Mouse (Mus musculus) neural tube, embryonic 11.5 days (tissue): ENCODE data around the gene Fmnl2. TPM values are rescaled to one million over a fixed set of nuclear protein-coding genes. Genes with fewer than 3 reads are reported as not detected.

ENCODE experiments used
- ATAC-seq: fragments of 200-750 bp; cut with Nextera tagmentation; 2 replicates; pipeline ENCODE4 v1.8.0; 2017; ENCODE audit warnings: moderate number of reproducible peaks, mild to moderate bottlenecking, moderate TSS enrichment, moderate library complexity; ENCODE audit not compliant: insufficient read depth, low FRiP score, low TSS enrichment
- DNase-seq: peaks from one replicate; pipeline ENCODE4 v3.0.0-alpha.2; 2015; ENCODE audit warnings: low spot score
- H3K27ac ChIP-seq: fragments of 300-500 bp; sonication (generic); 2 replicates; pipeline ENCODE4 v1.5.1; 2014; ENCODE audit warnings: low read depth, mild to moderate bottlenecking, low read length
- H3K27me3 ChIP-seq: fragments of 300-500 bp; sonication (generic); 2 replicates; pipeline ENCODE4 v1.6.1; 2014; ENCODE audit warnings: mild to moderate bottlenecking, low read length, mixed read lengths; ENCODE audit not compliant: control insufficient read depth, insufficient read depth
- H3K36me3 ChIP-seq: fragments of 300-500 bp; sonication (generic); 2 replicates; pipeline ENCODE4 v1.6.1; 2014; ENCODE audit warnings: mild to moderate bottlenecking, low read length, moderate library complexity, mixed read lengths; ENCODE audit not compliant: control insufficient read depth, insufficient read depth
- H3K4me1 ChIP-seq: fragments of 300-500 bp; sonication (generic); 2 replicates; pipeline ENCODE4 v1.6.1; 2014; ENCODE audit warnings: low read length, mixed read lengths; ENCODE audit not compliant: control insufficient read depth, insufficient read depth
- H3K4me2 ChIP-seq: fragments of 300-500 bp; sonication (generic); 2 replicates; pipeline ENCODE4 v1.6.1; 2014; ENCODE audit warnings: low read depth, mild to moderate bottlenecking, moderate library complexity
- H3K4me3 ChIP-seq: fragments of 300-500 bp; sonication (generic); 2 replicates; pipeline ENCODE4 v1.5.1; 2014; ENCODE audit warnings: low read depth, low read length
- H3K9ac ChIP-seq: fragments of 300-500 bp; sonication (generic); 2 replicates; pipeline ENCODE4 v1.6.1; 2014; ENCODE audit warnings: mild to moderate bottlenecking, low read length
- H3K9me3 ChIP-seq: fragments of 300-500 bp; sonication (generic); 2 replicates; pipeline ENCODE4 v1.6.1; 2016; ENCODE audit warnings: low read length; ENCODE audit not compliant: control insufficient read depth
- WGBS: fragments of 180-500 bp; shearing (Covaris S2); extraction: QIAGEN DNeasy Blood & Tissue Kit; methylation state at CpG from one replicate; pipeline ENCODE4 v1.1.7; 2014; 5-methylcytosine and 5-hydroxymethylcytosine counted together
- polyA plus RNA-seq: library from polyadenylated mRNA; unstranded; fragments of >200 nt; fragmentation: Nextera tagmentation; extraction: Ambion mirVana; gene quantifications from 2 replicates; pipeline ENCODE4 v1.2.1, GENCODE M21; 2014

The Fmnl2 gene
- polyA plus RNA-seq, 1 experiment from 2014 or later: 7.8 TPM

GRCm38 (mm10) chr2:52974776-52975175 lies 117.1 kb downstream of the Fmnl2 start:
- no peak overlapping the region for H3K4me3 ChIP-seq
- no peak for ATAC-seq
- H3K36me3 ChIP-seq: no peaks in the 10 kb centered on the region
- no peak for DNase-seq
- H3K27me3 ChIP-seq: no peaks in the 10 kb centered on the region
- H3K9me3 ChIP-seq: no peaks in the 10 kb centered on the region
- H3K4me2 ChIP-seq: no peak overlapping the region
- no peak overlapping the region for H3K9ac ChIP-seq
- no peak overlapping the region for H3K27ac ChIP-seq
- H3K4me1 ChIP-seq: no peaks in the 10 kb centered on the region
- 88% methylated on average over 1 of the region's 1 CpGs for WGBS

DNA sequence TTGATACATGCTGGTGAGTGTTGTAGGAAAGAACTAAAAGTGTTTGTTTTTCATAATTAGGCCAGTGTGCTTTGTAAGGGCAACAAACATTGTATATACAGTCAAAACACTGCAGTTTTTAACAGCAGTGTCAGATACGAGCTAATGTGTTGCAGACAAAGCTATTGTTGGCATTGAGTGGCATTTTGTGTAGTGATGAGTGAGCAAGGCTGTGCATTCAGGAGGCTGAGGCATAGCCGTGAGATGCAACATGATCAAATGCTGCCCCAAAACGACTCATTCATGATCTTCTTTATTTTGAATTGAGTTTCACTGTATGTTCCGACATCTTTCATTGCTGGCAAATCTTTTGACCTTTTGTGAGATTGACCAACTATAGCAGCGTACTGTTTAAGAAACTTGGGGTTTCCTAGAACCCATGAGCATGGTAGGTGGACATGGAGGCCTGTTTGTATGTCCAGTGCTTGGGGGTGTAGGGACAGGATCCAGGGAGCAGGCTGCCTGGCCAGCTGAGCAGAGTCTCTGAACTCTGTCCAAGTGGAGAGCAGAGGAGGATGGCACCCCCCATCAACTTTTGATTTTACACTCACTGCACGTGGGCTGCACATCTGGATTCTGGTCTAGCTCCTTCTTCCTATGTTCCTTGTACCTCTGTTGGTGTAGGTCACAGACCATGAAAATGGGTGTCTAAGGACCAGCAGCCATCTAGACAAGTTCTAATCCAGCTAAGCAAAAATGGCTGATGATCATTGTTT lies 120.4 kb downstream of the Fmnl2 start:
- WGBS: 85% methylated on average over 6 of the region's 6 CpGs
- no peak for ATAC-seq

GRCm38 (mm10) chr2:52978796-52979195 lies 121.1 kb downstream of the Fmnl2 start:
- Histone ChIP-seq H3K36me3 (no peaks in the 10 kb centered on the region), H3K9ac (no peak overlapping the region), H3K4me1 (no peaks in the 10 kb centered on the region), H3K9me3 (no peaks in the 10 kb centered on the region), H3K4me2 (no peak overlapping the region), H3K27me3 (no peaks in the 10 kb centered on the region), H3K27ac (no peak overlapping the region), H3K4me3 (no peak overlapping the region)
- DNase-seq (no peak), ATAC-seq (no peak)
- 82% methylated on average over 2 of the region's 2 CpGs for WGBS

More for the DNA sequence above, 120.4 kb downstream of the Fmnl2 start:
- Histone ChIP-seq H3K4me1 (no peaks in the 10 kb centered on the region), H3K27ac (no peak overlapping the region), H3K9ac (no peak overlapping the region), H3K36me3 (no peaks in the 10 kb centered on the region), H3K9me3 (no peaks in the 10 kb centered on the region), H3K4me3 (no peak overlapping the region), H3K4me2 (no peak overlapping the region), H3K27me3 (no peaks in the 10 kb centered on the region)
- no peak for DNase-seq

DNA sequence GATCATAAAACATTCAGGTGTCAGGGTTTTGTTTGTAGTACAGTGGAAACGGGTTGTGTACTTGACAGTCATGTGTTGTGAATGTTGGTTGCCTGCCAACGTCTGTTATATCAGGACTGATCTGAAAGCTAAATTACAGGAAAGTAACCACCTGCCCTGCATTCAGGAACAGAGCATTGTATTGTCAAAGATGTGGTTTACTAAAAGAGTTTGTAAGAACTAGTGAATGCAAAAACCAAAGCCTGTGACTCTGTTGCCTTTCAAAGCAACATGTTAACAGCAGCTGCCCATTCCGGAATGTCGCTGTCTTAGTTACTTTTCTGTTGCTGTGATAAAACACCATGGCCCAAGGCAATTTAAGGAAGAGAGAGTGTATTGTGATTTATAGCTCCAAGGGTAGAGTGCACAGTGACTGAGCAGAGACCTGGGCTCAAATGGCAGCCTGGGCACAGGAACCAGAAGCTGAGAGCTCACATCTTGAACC lies 121.7 kb downstream of the Fmnl2 start:
- WGBS: 20% methylated on average over 4 of the region's 4 CpGs
- ATAC-seq: 0 out of 2 replicates have a peak, but pooled peaks have one; percentile 27
- H3K4me3 ChIP-seq: no peak overlapping the region
- H3K27me3 ChIP-seq: no peaks in the 10 kb centered on the region
- H3K4me2 ChIP-seq: no peak overlapping the region
- H3K9ac ChIP-seq: no peak overlapping the region
- H3K4me1 ChIP-seq: no peaks in the 10 kb centered on the region
- DNase-seq: no peak
- H3K9me3 ChIP-seq: no peaks in the 10 kb centered on the region
- no peak overlapping the region for H3K27ac ChIP-seq
- no peaks in the 10 kb centered on the region for H3K36me3 ChIP-seq

GRCm38 (mm10) chr2:52981126-52981525 lies 123.5 kb downstream of the Fmnl2 start:
- no peaks in the 10 kb centered on the region for H3K36me3 ChIP-seq
- H3K9ac ChIP-seq: no peak overlapping the region
- no peak overlapping the region for H3K4me3 ChIP-seq
- H3K27me3 ChIP-seq: no peaks in the 10 kb centered on the region
- H3K27ac ChIP-seq: no peak overlapping the region
- DNase-seq: no peak
- no peak for ATAC-seq
- no peak overlapping the region for H3K4me2 ChIP-seq
- H3K9me3 ChIP-seq: no peaks in the 10 kb centered on the region
- 92% methylated on average over 7 of the region's 7 CpGs for WGBS
- H3K4me1 ChIP-seq: no peaks in the 10 kb centered on the region; the same call in 1 of the 2 replicates

DNA sequence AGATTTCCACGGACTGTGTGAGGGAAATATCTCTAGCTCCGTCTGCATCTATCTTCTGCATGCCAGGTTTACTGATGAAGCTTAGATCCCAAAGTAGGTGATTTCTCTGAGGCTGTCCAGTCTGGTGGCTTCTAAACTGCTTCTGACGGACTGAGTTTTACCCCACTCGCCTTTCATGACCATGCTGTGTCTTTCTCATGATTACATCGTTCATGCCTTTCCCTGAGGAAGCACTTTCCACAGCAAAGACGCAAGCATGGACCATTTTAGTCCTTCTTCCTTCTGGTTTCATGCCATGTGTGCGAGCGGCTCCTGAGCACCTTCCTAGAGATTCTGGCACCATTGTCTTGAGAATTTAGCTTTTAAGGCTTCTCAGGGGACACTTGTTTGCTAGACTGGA lies 123.9 kb downstream of the Fmnl2 start:
- H3K9ac ChIP-seq: no peak overlapping the region
- H3K4me1 ChIP-seq: no peaks in the 10 kb centered on the region; the same call in 1 of the 2 replicates
- no peak overlapping the region for H3K27ac ChIP-seq
- H3K4me2 ChIP-seq: no peak overlapping the region
- H3K9me3 ChIP-seq: no peaks in the 10 kb centered on the region
- H3K4me3 ChIP-seq: no peak overlapping the region
- H3K27me3 ChIP-seq: no peaks in the 10 kb centered on the region
- WGBS: 92% methylated on average over 8 of the region's 8 CpGs
- no peak for DNase-seq
- ATAC-seq: no peak
- H3K36me3 ChIP-seq: no peaks in the 10 kb centered on the region

- ATAC-seq: no peak
- WGBS: 89% methylated on average over 3 of the region's 3 CpGs
- Histone ChIP-seq H3K4me3 (no peak overlapping the region), H3K27me3 (no peaks in the 10 kb centered on the region), H3K9ac (no peak overlapping the region), H3K36me3 (no peaks in the 10 kb centered on the region), H3K4me2 (no peak overlapping the region), H3K4me1 (no peaks in the 10 kb centered on the region; the same call in 1 of the 2 replicates), H3K27ac (no peak overlapping the region), H3K9me3 (no peaks in the 10 kb centered on the region)
- DNase-seq: no peak
Measured at GRCm38 (mm10) chr2:52982502-52982901, 124.8 kb downstream of the Fmnl2 start.

GRCm38 (mm10) chr2:52984556-52984955 lies 126.9 kb downstream of the Fmnl2 start:
- no peak overlapping the region for H3K27ac ChIP-seq
- no peak overlapping the region for H3K4me3 ChIP-seq
- H3K9me3 ChIP-seq: no peaks in the 10 kb centered on the region
- 87% methylated on average over 1 of the region's 1 CpGs for WGBS
- DNase-seq: no peak
- no peaks in the 10 kb centered on the region for H3K36me3 ChIP-seq
- ATAC-seq: no peak
- H3K9ac ChIP-seq: no peak overlapping the region
- H3K27me3 ChIP-seq: no peaks in the 10 kb centered on the region
- no peaks in the 10 kb centered on the region; the same call in 1 of the 2 replicates for H3K4me1 ChIP-seq
- H3K4me2 ChIP-seq: no peak overlapping the region

GRCm38 (mm10) chr2:52985167-52985566 lies 127.5 kb downstream of the Fmnl2 start:
- Histone ChIP-seq H3K36me3 (no peaks in the 10 kb centered on the region), H3K4me2 (no peak overlapping the region), H3K27me3 (no peaks in the 10 kb centered on the region), H3K4me1 (no peaks in the 10 kb centered on the region; the same call in 1 of the 2 replicates), H3K9ac (no peak overlapping the region), H3K4me3 (no peak overlapping the region), H3K27ac (no peak overlapping the region), H3K9me3 (no peaks in the 10 kb centered on the region)
- DNase-seq (no peak), ATAC-seq (no peak)
- 63% methylated on average over 4 of the region's 4 CpGs for WGBS
